Mouse (Mus musculus) cerebellum, adult 11 months (tissue): ENCODE measurements around the gene Brpf1.
"Not testable (repeated sequence)": the region's sequence is repeated elsewhere in the genome, so short reads cannot be mapped to it uniquely, and the experiment has no call there.

ENCODE experiments used
- DNase-seq: peaks from one replicate; pipeline ENCODE4 v3.0.0; 2022

The Brpf1 gene

GRCm38 (mm10) chr6:113307481-113308121 is 664 bp downstream of the Brpf1 start:
- DNase-seq, result peak; percentile 47

- DNase-seq, result peak; percentile 71
Measured at GRCm38 (mm10) chr6:113308141-113308540, 1.2 kb downstream of the Brpf1 start.

GRCm38 (mm10) chr6:113315972-113316371 is 9.0 kb downstream of the Brpf1 start:
- DNase-seq, result no peak

GRCm38 (mm10) chr6:113326533-113327315 is 19.8 kb downstream of the Brpf1 start, which contains the start of gene Ogg1:
Gene Ogg1 (plus strand): TSS chr6:113326972.
- DNase-seq, result peak; percentile 96

- no peak for DNase-seq
Measured at GRCm38 (mm10) chr6:113329396-113329795, 22.5 kb downstream of the Brpf1 start.

GRCm38 (mm10) chr6:113330547-113330946 is 23.6 kb downstream of the Brpf1 start:
- DNase-seq, result no peak

GRCm38 (mm10) chr6:113331721-113332120 is 24.8 kb downstream of the Brpf1 start:
- no peak for DNase-seq

GRCm38 (mm10) chr6:113332734-113333133 is 25.8 kb downstream of the Brpf1 start:
- DNase-seq, result not testable (repeated sequence)

GRCm38 (mm10) chr6:113333137-113333950 is 26.4 kb downstream of the Brpf1 start:
- no peak for DNase-seq

- no peak for DNase-seq
Measured at GRCm38 (mm10) chr6:113334216-113334615, 27.3 kb downstream of the Brpf1 start.

GRCm38 (mm10) chr6:113336852-113337620 is 30.1 kb downstream of the Brpf1 start:
- no peak for DNase-seq

- no peak for DNase-seq
Measured at GRCm38 (mm10) chr6:113341574-113341973, 34.6 kb downstream of the Brpf1 start.

GRCm38 (mm10) chr6:113342297-113342696 is 35.4 kb downstream of the Brpf1 start:
- no peak for DNase-seq

GRCm38 (mm10) chr6:113343177-113344092 is 36.5 kb downstream of the Brpf1 start, which contains the start of gene Camk1:
Gene Camk1 (minus strand): TSS chr6:113343984.
- peak; percentile 78 for DNase-seq

- peak; percentile 52 for DNase-seq
Measured at GRCm38 (mm10) chr6:113344321-113344720, 37.4 kb downstream of the Brpf1 start.

GRCm38 (mm10) chr6:113346897-113347296 is 40.0 kb downstream of the Brpf1 start:
- no peak for DNase-seq

- no peak for DNase-seq
Measured at GRCm38 (mm10) chr6:113350538-113350937, 43.6 kb downstream of the Brpf1 start.

- DNase-seq, result no peak
Measured at GRCm38 (mm10) chr6:113351161-113351560, 44.2 kb downstream of the Brpf1 start.

GRCm38 (mm10) chr6:113351653-113352052 is 44.7 kb downstream of the Brpf1 start:
- DNase-seq, result no peak

GRCm38 (mm10) chr6:113352820-113353219 is 45.9 kb downstream of the Brpf1 start:
- no peak for DNase-seq

- DNase-seq, result no peak
Measured at GRCm38 (mm10) chr6:113353696-113354095, 46.8 kb downstream of the Brpf1 start.
